Mouse (Mus musculus): ENCODE measurements around the gene Usp10.
A peak's percentile ranks its signal among the peaks of the same experiment; 100 is the strongest.

Usp10 gene

GRCm38 (mm10) chr8:119915298-119915697 is 5.1 kb downstream of the Usp10 start:
- no peak for DNase-seq (ENCODE audit: low read depth, low spot score)

- no peak for DNase-seq (ENCODE audit: low read depth, low spot score)
These were observed 6.2 kb downstream of the Usp10 start for GRCm38 (mm10) chr8:119916237-119916892.

GRCm38 (mm10) chr8:119917415-119917814 is 7.3 kb downstream of the Usp10 start:
- no peak for DNase-seq (ENCODE audit: low read depth, low spot score)

GRCm38 (mm10) chr8:119918155-119918567 is 8.0 kb downstream of the Usp10 start:
- no peak for DNase-seq (ENCODE audit: low read depth, low spot score)

- DNase-seq (ENCODE audit: low read depth, low spot score): no peak
These were observed 13.1 kb downstream of the Usp10 start for GRCm38 (mm10) chr8:119923259-119923658.

- DNase-seq (ENCODE audit: low read depth, low spot score): no peak
These were observed 15.3 kb downstream of the Usp10 start for GRCm38 (mm10) chr8:119925428-119925827.

GRCm38 (mm10) chr8:119926474-119926873 is 16.3 kb downstream of the Usp10 start:
- DNase-seq (ENCODE audit: low read depth, low spot score): peak; percentile 72

- DNase-seq (ENCODE audit: low read depth, low spot score): peak; percentile 77
These were observed 17.4 kb downstream of the Usp10 start for GRCm38 (mm10) chr8:119927422-119928092.

GRCm38 (mm10) chr8:119931317-119931716 is 21.2 kb downstream of the Usp10 start:
- DNase-seq (ENCODE audit: low read depth, low spot score): no peak

- DNase-seq (ENCODE audit: low read depth, low spot score): no peak
These were observed 23.5 kb downstream of the Usp10 start for GRCm38 (mm10) chr8:119933681-119934080.

GRCm38 (mm10) chr8:119935541-119935940 is 25.4 kb downstream of the Usp10 start:
- DNase-seq (ENCODE audit: low read depth, low spot score): no peak

- DNase-seq (ENCODE audit: low read depth, low spot score): no peak
These were observed 28.3 kb downstream of the Usp10 start for GRCm38 (mm10) chr8:119938481-119938880.

- DNase-seq (ENCODE audit: low read depth, low spot score): no peak
These were observed 29.2 kb downstream of the Usp10 start for GRCm38 (mm10) chr8:119939336-119939735.

- DNase-seq (ENCODE audit: low read depth, low spot score): no peak
These were observed 31.3 kb downstream of the Usp10 start for GRCm38 (mm10) chr8:119941471-119941870.

GRCm38 (mm10) chr8:119943616-119944015 is 33.5 kb downstream of the Usp10 start:
- DNase-seq (ENCODE audit: low read depth, low spot score): no peak

- DNase-seq (ENCODE audit: low read depth, low spot score): peak; percentile 86
These were observed 34.1 kb downstream of the Usp10 start for GRCm38 (mm10) chr8:119944096-119944811.

- DNase-seq (ENCODE audit: low read depth, low spot score): peak; percentile 72
These were observed 36.2 kb downstream of the Usp10 start for GRCm38 (mm10) chr8:119946326-119946865.

- peak; percentile 56 for DNase-seq (ENCODE audit: low read depth, low spot score)
These were observed 37.5 kb downstream of the Usp10 start for GRCm38 (mm10) chr8:119947653-119948052.

GRCm38 (mm10) chr8:119948340-119948739 is 38.2 kb downstream of the Usp10 start:
- DNase-seq (ENCODE audit: low read depth, low spot score): peak; percentile 68

- no peak for DNase-seq (ENCODE audit: low read depth, low spot score)
These were observed 42.1 kb downstream of the Usp10 start for GRCm38 (mm10) chr8:119952282-119952681.

- DNase-seq (ENCODE audit: low read depth, low spot score): no peak
These were observed 42.6 kb downstream of the Usp10 start for GRCm38 (mm10) chr8:119952747-119953146.

- DNase-seq (ENCODE audit: low read depth, low spot score): no peak
These were observed 45.2 kb downstream of the Usp10 start for GRCm38 (mm10) chr8:119955333-119955732.

Data from CD4-positive, CD25-positive, alpha-beta regulatory T cell, adult 2 months (primary cell).